Mouse (Mus musculus): ENCODE data around the gene Zscan25.
"Not testable (repeated sequence)": the region's sequence is repeated elsewhere in the genome, so short reads cannot be mapped to it uniquely, and the experiment has no call there.

- TF ChIP-seq CTCF (IDR thresholded peaks at IDR 0.05; ENCODE audit: control insufficient read depth, insufficient read depth, insufficient replicate concordance, low read depth, low read length); POLR2A (IDR thresholded peaks at IDR 0.05; ENCODE audit: control insufficient read depth, low read depth, low read length): not testable (repeated sequence)
These were observed 6.7 kb upstream of the Zscan25 start for GRCm38 (mm10) chr5:145273568-145273967.

Measured in testis, adult 2 months (tissue).